In the genomic region with DNA sequence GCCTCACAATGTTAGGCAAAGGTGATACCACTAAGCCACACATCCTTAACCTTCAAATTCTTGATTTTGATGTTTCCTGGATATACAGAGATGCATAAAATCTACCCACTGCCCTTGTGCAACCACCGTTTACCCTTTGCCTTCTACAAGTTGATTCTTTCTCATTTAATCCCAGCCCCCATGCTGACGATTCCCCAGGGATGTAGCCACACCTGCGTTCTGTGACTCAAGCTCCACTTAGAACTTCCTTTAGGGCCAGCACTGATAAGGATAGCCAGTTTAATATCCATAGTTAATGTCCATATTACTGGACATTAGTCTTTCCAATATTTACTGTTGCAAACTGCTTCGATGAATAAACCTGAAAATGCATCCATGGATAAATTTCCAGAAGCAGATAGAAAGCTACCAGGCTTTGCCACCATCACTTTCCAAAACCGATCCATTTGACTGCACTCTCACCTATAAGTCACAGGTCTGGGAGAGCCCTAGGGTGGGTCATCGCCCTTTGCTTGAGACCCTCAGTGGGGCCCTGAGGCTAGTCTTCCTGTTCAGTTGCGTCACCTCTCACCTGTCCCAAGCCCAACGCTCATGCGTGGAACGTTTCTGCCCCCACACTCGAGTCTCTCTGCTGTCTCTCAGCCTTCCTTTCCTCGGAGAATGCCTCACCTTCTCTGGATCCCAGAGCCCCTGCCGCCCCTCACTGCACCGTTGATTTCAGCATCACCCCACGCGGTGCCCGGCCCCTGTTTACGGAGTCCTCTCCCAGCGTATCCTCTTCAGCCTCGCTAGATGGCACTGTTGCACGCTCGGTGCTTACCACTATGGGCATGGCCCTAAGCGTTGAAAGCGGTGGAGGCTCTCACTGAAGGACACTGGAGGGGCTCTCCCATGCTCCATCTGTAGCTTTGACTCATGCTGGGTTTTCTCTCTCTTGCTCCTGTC, we compare ENCODE assay signal across 1 mouse cellular context.
TF ChIP-seq lines count a peak whose summit lies in the region.

No protein-coding gene starts in this region.

TF ChIP-seq in CH12.LX, 34 proteins besides CTCF, POLR2A, EP300 and RAD21:
- TF ChIP-seq HCFC1 (IDR thresholded peaks at IDR 0.05; ENCODE audit: low read depth, low read length), result no peak; the same call in 1 of the 2 replicates
- no peak for TF ChIP-seq RCOR1 (conservative IDR thresholded peaks at IDR 0.05; ENCODE audit: low read depth, low read length)
- TF ChIP-seq E2F4 (IDR thresholded peaks at IDR 0.05; ENCODE audit: insufficient replicate concordance, low read depth, low read length), result no peak
- no peak for TF ChIP-seq ZKSCAN1 (IDR thresholded peaks at IDR 0.05; ENCODE audit: borderline replicate concordance, low read depth, low read length)
- TF ChIP-seq MXI1 (IDR thresholded peaks at IDR 0.05; ENCODE audit: low read depth, low read length), result peak; percentile 78
- peak; percentile 75 for TF ChIP-seq ZC3H11A (IDR thresholded peaks at IDR 0.05; ENCODE audit: low read depth, low read length)
- TF ChIP-seq JUN (IDR thresholded peaks at IDR 0.05; ENCODE audit: insufficient read depth, low read depth, low read length), result no peak
- no peak for TF ChIP-seq USF1 (IDR thresholded peaks at IDR 0.05; ENCODE audit: low read depth, low read length)
- TF ChIP-seq MAX (IDR thresholded peaks at IDR 0.05; ENCODE audit: low read length), result peak; percentile 39; the same call in 1 of the 2 replicates
- TF ChIP-seq ELF1 (IDR thresholded peaks at IDR 0.05; ENCODE audit: low read depth, low read length), result no peak
- TF ChIP-seq IRF4 (IDR thresholded peaks at IDR 0.05; ENCODE audit: low read depth, low read length), result peak; percentile 75
- TF ChIP-seq KAT2A (IDR thresholded peaks at IDR 0.05; ENCODE audit: insufficient replicate concordance, low read length), result no peak
- no peak for TF ChIP-seq SIN3A (IDR thresholded peaks at IDR 0.05; ENCODE audit: low read length)
- TF ChIP-seq BHLHE40 (IDR thresholded peaks at IDR 0.05; ENCODE audit: low read depth, low read length), result no peak
- TF ChIP-seq JUND (conservative IDR thresholded peaks at IDR 0.05; ENCODE audit: low read depth, low read length), result peak; percentile 31; the same call in 1 of the 2 replicates
- TF ChIP-seq NELFE (IDR thresholded peaks at IDR 0.05; ENCODE audit: low read depth, low read length), result no peak
- no peak for TF ChIP-seq UBTF (IDR thresholded peaks at IDR 0.05; ENCODE audit: low read depth, low read length)
- no peak for TF ChIP-seq CHD1 (IDR thresholded peaks at IDR 0.05; ENCODE audit: low read depth, low read length)
- TF ChIP-seq GABPA (IDR thresholded peaks at IDR 0.05; ENCODE audit: insufficient replicate concordance, low read depth, low read length), result no peak
- TF ChIP-seq ETS1 (conservative IDR thresholded peaks at IDR 0.05; ENCODE audit: low read depth, low read length), result peak; percentile 29; the same call in 1 of the 2 replicates
- peak; percentile 57 for TF ChIP-seq TCF12 (IDR thresholded peaks at IDR 0.05; ENCODE audit: low read depth, low read length)
- 0 out of 2 replicates have a peak, but pooled peaks have one; percentile 28 for TF ChIP-seq MAZ (IDR thresholded peaks at IDR 0.05; ENCODE audit: low read depth, low read length)
- TF ChIP-seq PAX5 (IDR thresholded peaks at IDR 0.05; ENCODE audit: low read length), result no peak
- peak; percentile 61 for TF ChIP-seq ZNF384 (IDR thresholded peaks at IDR 0.05; ENCODE audit: low read depth, low read length)
- no peak for TF ChIP-seq USF2 (conservative IDR thresholded peaks at IDR 0.05; ENCODE audit: low read depth, low read length)
- TF ChIP-seq SMC3 (IDR thresholded peaks at IDR 0.05; ENCODE audit: low read depth, low read length), result peak; percentile 93
- TF ChIP-seq MYC (IDR thresholded peaks at IDR 0.05; ENCODE audit: low read depth, low read length), result peak; percentile 88; the same call in 1 of the 2 replicates
- no peak for TF ChIP-seq TBP (conservative IDR thresholded peaks at IDR 0.05; ENCODE audit: low read depth, low read length)
- peak; percentile 46; the same call in 1 of the 2 replicates for TF ChIP-seq CHD2 (IDR thresholded peaks at IDR 0.05; ENCODE audit: low read length)
- TF ChIP-seq POLR2AphosphoS2 (IDR thresholded peaks at IDR 0.05; ENCODE audit: low read depth, low read length), result no peak
- no peak for TF ChIP-seq NRF1 (IDR thresholded peaks at IDR 0.05; ENCODE audit: low read depth, low read length)
